Mouse (Mus musculus) megakaryocyte-erythroid progenitor cell, adult 5-6 weeks (primary cell): Measurements from ENCODE around the gene Plekhg4. TPM values are rescaled to one million over a fixed set of nuclear protein-coding genes. Genes with fewer than 3 reads are reported as not detected.
A peak's percentile ranks its signal among the peaks of the same experiment; 100 is the strongest.

Source experiments
- ATAC-seq: replicated peaks from 2 replicates; pipeline ENCODE4 v1.8.0; 2016; ENCODE audit warnings: mild to moderate bottlenecking, inconsistent platforms; ENCODE audit not compliant: severe bottlenecking, poor library complexity, low FRiP score, low TSS enrichment
- total RNA-seq, 2 experiments: library from RNA; stranded (forward) in 1 of 2; stranded (reverse) in 1 of 2; fragments of 200-1000, 215-1000 nt in 1 of 2; fragments of >200 nt in 1 of 2; fragmentation: Nextera tagmentation in 1 of 2; gene quantifications; 2 replicates each; pipeline ENCODE4 v1.2.3; 2014 to 2017

The Plekhg4 gene
- total RNA-seq, 2 experiments from 2014 or later, result not detected

GRCm38 (mm10) chr8:105348450-105349095 lies 24.5 kb upstream of the Plekhg4 start, which contains the start of gene Slc9a5:
Slc9a5 (plus strand) TSS chr8:105348843.
- no peak for ATAC-seq

GRCm38 (mm10) chr8:105349096-105349771 lies 23.8 kb upstream of the Plekhg4 start:
- ATAC-seq, result no peak

- no peak for ATAC-seq
Measured at GRCm38 (mm10) chr8:105350186-105350585, 22.9 kb upstream of the Plekhg4 start.

GRCm38 (mm10) chr8:105353583-105354135 lies 19.4 kb upstream of the Plekhg4 start:
- no peak for ATAC-seq

- ATAC-seq, result no peak
Measured at GRCm38 (mm10) chr8:105354549-105354948, 18.5 kb upstream of the Plekhg4 start.

- no peak for ATAC-seq
Measured at GRCm38 (mm10) chr8:105355179-105356024, 17.7 kb upstream of the Plekhg4 start.

GRCm38 (mm10) chr8:105356681-105357080 lies 16.4 kb upstream of the Plekhg4 start:
- ATAC-seq, result no peak

GRCm38 (mm10) chr8:105359208-105359607 lies 13.9 kb upstream of the Plekhg4 start:
- ATAC-seq, result no peak

- no peak for ATAC-seq
Measured at GRCm38 (mm10) chr8:105359646-105360045, 13.4 kb upstream of the Plekhg4 start.

GRCm38 (mm10) chr8:105361751-105362702 lies 11.0 kb upstream of the Plekhg4 start:
- ATAC-seq, result no peak

GRCm38 (mm10) chr8:105367107-105367506 lies 6.0 kb upstream of the Plekhg4 start:
- ATAC-seq, result peak; percentile 52; the same call in 1 of the 2 replicates

- ATAC-seq, result no peak
Measured at GRCm38 (mm10) chr8:105372473-105372872, 601 bp upstream of the Plekhg4 start.

- peak; percentile 74 for ATAC-seq
Measured at GRCm38 (mm10) chr8:105374513-105374966, 1.5 kb downstream of the Plekhg4 start.

- ATAC-seq, result no peak
Measured at GRCm38 (mm10) chr8:105378673-105379072, 5.6 kb downstream of the Plekhg4 start.

GRCm38 (mm10) chr8:105380308-105380707 lies 7.2 kb downstream of the Plekhg4 start:
- no peak for ATAC-seq

GRCm38 (mm10) chr8:105384070-105384469 lies 11.0 kb downstream of the Plekhg4 start:
- ATAC-seq, result no peak

- no peak for ATAC-seq
Measured at GRCm38 (mm10) chr8:105387151-105387550, 14.1 kb downstream of the Plekhg4 start.

- ATAC-seq, result no peak
Measured at GRCm38 (mm10) chr8:105389096-105389495, 16.0 kb downstream of the Plekhg4 start.
